Mouse (Mus musculus) intestine, embryonic 15.5 days (tissue): ENCODE results near the gene Fbxl18. TPM values are rescaled to one million over a fixed set of nuclear protein-coding genes. Genes with fewer than 3 reads are reported as not detected.

Experiments
- ATAC-seq: fragments of 200-750 bp; cut with Nextera tagmentation; 2 replicates; pipeline ENCODE4 v1.8.0; 2017; ENCODE audit warnings: moderate TSS enrichment, moderate library complexity
- H3K27ac ChIP-seq: fragments of 300-500 bp; sonication (generic); 2 replicates; pipeline ENCODE4 v1.5.1; 2015; ENCODE audit warnings: mild to moderate bottlenecking, inconsistent platforms
- H3K27me3 ChIP-seq: fragments of 300-500 bp; sonication (generic); replicated peaks from 2 replicates; pipeline ENCODE4 v1.6.1; 2015; ENCODE audit warnings: inconsistent platforms
- H3K36me3 ChIP-seq: fragments of 300-500 bp; sonication (generic); 2 replicates; pipeline ENCODE4 v1.6.1; 2015; ENCODE audit warnings: inconsistent platforms
- H3K4me1 ChIP-seq: fragments of 300-500 bp; sonication (generic); replicated peaks from 2 replicates; pipeline ENCODE4 v1.6.1; 2015; ENCODE audit warnings: inconsistent platforms
- H3K4me2 ChIP-seq: fragments of 300-500 bp; sonication (generic); replicated peaks from 2 replicates; pipeline ENCODE4 v1.6.1; 2015; ENCODE audit warnings: mild to moderate bottlenecking, inconsistent platforms
- H3K4me3 ChIP-seq: fragments of 300-500 bp; sonication (generic); replicated peaks from 2 replicates; pipeline ENCODE4 v1.5.1; 2015; ENCODE audit warnings: inconsistent platforms
- H3K9ac ChIP-seq: fragments of 300-500 bp; sonication (generic); 2 replicates; pipeline ENCODE4 v1.6.1; 2015; ENCODE audit warnings: inconsistent platforms
- H3K9me3 ChIP-seq: fragments of 300-500 bp; sonication (generic); 2 replicates; pipeline ENCODE4 v1.6.1; 2016; ENCODE audit warnings: inconsistent platforms
- WGBS: fragments of 180-500 bp; shearing (Covaris S2); methylation state at CpG from one replicate; pipeline ENCODE4 v1.1.7; 2015; 5-methylcytosine and 5-hydroxymethylcytosine counted together
- polyA plus RNA-seq: library from polyadenylated mRNA; unstranded; fragments of >200 nt; fragmentation: Nextera tagmentation; extraction: Ambion mirVana; gene quantifications from 2 replicates; pipeline ENCODE4 v1.2.1, GENCODE M21; 2015

Gene Fbxl18
- polyA plus RNA-seq, 1 experiment from 2014 or later = 11.4 TPM

DNA sequence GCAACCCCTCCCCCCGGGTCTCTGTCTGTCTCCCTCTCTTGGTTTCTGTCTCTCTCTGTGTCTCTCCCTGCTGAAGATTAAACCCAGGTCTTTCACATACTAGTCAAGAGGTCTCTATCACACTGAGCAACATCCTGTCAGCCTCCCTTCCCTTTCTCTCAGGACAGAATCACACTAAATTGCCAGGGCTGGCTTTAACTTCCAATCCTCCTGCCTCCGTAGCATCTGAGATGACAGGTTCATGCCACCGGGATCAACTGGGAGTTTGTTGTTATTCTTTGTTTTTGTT is 31.7 kb upstream of the Fbxl18 start:
- 51% methylated on average over 3 of the region's 3 CpGs for WGBS
- no peak for ATAC-seq
- Histone ChIP-seq H3K4me2 (peak overlapping the region; percentile 35; the same call in 1 of the 2 replicates), H3K4me3 (no peak overlapping the region), H3K27ac (peak overlapping the region; percentile 91), H3K36me3 (no peaks in the 10 kb centered on the region), H3K27me3 (no peaks in the 10 kb centered on the region), H3K9ac (no peak overlapping the region), H3K4me1 (peaks cover 36% of the 10 kb centered on the region), H3K9me3 (no peaks in the 10 kb centered on the region)

DNA sequence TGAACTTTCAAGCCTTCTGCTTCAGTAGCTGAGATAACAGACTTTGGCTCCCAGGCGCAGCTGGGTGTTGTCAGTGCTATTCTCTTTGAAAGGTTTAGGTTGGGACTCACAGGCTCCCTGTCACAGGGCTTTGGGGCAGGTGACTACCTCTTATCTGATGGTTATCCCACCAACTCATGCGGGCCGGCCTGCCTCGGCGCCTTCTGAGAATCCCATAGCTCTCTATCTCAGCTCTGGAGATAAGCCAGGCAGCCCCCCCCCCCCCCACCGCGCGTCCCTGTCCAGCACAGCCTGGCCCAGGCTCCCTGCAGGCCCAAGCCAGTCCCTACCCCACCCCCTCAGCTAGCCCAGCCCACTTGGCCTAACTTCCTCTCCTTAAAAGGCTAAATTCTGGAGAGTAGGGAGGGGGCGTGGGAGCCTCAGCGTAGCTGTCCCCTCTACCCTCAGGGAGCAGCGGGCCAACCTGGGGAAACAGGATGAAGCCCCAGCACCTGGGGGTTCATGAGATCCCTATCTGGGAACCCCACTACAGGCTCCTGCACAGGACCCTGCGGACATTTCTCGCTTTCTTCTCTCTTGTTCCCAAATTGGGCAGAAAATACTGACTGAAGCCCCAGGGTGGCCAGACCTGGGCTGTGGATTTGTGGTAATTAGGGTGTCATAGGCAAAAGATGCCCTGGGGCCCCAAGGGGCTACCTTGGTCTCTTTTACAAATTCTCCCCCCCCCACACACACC is 31.2 kb upstream of the Fbxl18 start:
- no peaks in the 10 kb centered on the region for H3K9me3 ChIP-seq
- no peak overlapping the region for H3K4me3 ChIP-seq
- no peak overlapping the region; the same call in 1 of the 2 replicates for H3K9ac ChIP-seq
- no peaks in the 10 kb centered on the region for H3K36me3 ChIP-seq
- H3K4me1 ChIP-seq = peaks cover 41% of the 10 kb centered on the region
- peak overlapping the region; percentile 91 for H3K27ac ChIP-seq
- no peaks in the 10 kb centered on the region for H3K27me3 ChIP-seq
- peak overlapping the region; percentile 35 for H3K4me2 ChIP-seq
- peak; percentile 63 for ATAC-seq
- 10% methylated on average over 13 of the region's 13 CpGs for WGBS

DNA sequence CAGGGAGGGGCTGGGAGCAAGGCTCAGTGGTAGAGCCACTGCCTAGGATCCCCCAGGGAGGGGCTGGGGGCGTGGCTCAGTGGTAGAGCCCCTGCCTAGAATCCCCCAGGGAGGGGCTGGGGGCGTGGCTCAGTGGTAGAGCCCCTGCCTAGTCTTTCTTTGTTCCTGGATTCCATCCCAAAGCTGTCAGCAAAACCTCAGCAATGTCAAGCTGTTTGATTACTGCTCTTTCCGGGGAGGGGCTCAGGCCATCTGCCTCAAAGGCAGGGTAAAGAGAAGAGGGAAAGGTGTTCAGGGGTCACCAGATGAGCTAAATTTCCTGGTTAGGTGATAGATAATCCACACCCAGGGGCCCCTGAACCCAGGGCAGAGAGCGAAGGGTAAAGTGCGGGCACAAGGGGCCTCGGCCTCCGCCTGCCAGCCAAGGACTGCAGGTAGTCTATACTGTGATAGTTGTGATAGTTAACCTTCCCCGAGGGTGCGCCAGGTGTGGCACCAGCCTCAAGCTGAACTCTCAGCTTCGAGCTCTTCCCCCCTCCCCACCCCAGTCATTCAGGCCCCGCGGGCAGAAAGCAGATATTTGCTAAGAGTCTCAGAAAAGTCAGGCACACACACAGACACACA is 29.2 kb upstream of the Fbxl18 start:
- no peaks in the 10 kb centered on the region for H3K36me3 ChIP-seq
- peaks cover 49% of the 10 kb centered on the region for H3K4me1 ChIP-seq
- H3K4me2 ChIP-seq = no peak overlapping the region
- no peak overlapping the region for H3K4me3 ChIP-seq
- H3K27me3 ChIP-seq = no peaks in the 10 kb centered on the region
- no peaks in the 10 kb centered on the region for H3K9me3 ChIP-seq
- H3K27ac ChIP-seq = peak overlapping the region; percentile 64; the same call in 1 of the 2 replicates
- 67% methylated on average over 12 of the region's 12 CpGs for WGBS
- ATAC-seq = peak; percentile 52
- no peak overlapping the region for H3K9ac ChIP-seq

DNA sequence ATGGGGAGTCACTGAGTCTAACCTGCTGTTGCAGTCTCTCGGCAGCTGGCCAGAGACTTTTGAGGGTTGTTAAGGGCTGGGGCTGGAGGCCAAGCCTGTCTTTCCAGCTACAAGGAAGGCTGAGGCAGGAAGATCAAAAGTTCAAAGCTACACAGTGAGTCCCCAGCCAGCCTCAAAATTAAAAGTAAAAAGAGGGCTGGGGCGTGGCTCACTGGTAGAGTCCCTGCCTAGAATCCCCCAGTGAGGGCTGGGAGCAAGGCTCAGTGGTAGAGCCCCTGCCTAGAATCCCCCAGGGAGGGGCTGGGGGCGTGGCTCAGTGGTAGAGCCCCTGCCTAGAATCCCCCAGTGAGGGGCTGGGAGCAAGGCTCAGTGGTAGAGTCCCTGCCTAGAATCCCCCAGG is 28.6 kb upstream of the Fbxl18 start:
- Histone ChIP-seq H3K9ac (no peak overlapping the region), H3K4me2 (no peak overlapping the region), H3K9me3 (no peaks in the 10 kb centered on the region), H3K4me1 (peaks cover 44% of the 10 kb centered on the region), H3K4me3 (no peak overlapping the region), H3K27ac (peak overlapping the region; percentile 64; the same call in 1 of the 2 replicates), H3K27me3 (no peaks in the 10 kb centered on the region), H3K36me3 (no peaks in the 10 kb centered on the region)
- WGBS = 81% methylated on average over 3 of the region's 3 CpGs
- no peak for ATAC-seq

DNA sequence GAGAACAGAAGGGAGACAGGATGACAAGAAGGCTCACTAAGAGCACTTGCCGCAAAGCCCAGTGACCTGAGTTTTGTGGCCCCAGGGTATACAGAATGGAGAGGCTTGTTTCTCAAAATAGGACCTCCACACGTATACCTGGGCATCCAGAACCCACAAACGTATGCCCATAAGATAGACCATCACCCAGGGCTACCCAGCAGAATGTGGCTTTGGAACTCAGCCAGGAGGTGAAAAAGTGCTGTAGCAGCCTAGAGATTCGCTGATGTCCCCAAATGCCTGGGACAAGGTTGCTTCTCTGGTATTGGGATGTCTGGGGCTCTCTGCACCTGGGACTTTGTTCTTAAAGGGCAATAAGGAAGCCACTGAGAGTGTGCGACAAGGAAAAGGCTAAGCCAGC is 27.0 kb upstream of the Fbxl18 start:
- Histone ChIP-seq H3K4me2 (peak overlapping the region; percentile 22), H3K9me3 (no peaks in the 10 kb centered on the region), H3K9ac (no peak overlapping the region; the same call in 1 of the 2 replicates), H3K4me3 (no peak overlapping the region), H3K27me3 (no peaks in the 10 kb centered on the region), H3K27ac (peak overlapping the region; percentile 87), H3K36me3 (no peaks in the 10 kb centered on the region), H3K4me1 (peaks cover 35% of the 10 kb centered on the region)
- peak; percentile 13 for ATAC-seq
- 76% methylated on average over 5 of the region's 5 CpGs for WGBS

DNA sequence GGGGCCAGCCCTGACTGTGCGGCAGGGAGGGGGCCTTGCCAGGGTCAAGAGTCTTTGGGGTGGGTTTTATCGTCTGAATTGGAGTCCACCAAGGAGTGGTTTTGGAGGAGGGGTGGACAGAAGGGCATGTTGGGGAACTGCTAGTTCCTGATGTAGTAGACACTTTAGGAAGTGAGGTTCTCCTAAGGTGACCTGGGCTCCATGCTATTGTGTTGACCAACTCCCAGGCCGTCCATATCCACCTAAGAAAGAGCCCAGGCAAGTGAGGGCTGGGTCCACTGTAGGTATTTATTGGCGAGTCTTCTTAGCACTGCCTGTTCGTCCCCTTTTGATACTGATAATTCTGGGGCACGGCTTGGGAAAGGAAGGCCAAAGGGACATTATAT is 25.8 kb upstream of the Fbxl18 start:
- H3K9me3 ChIP-seq = no peaks in the 10 kb centered on the region
- H3K4me1 ChIP-seq = peaks cover 25% of the 10 kb centered on the region
- no peaks in the 10 kb centered on the region for H3K36me3 ChIP-seq
- 0 out of 2 replicates have a peak overlapping the region, but pooled peaks have one; percentile 3 for H3K4me3 ChIP-seq
- H3K4me2 ChIP-seq = peak overlapping the region; percentile 38
- H3K9ac ChIP-seq = no peak overlapping the region
- ATAC-seq = peak; percentile 51
- WGBS = 44% methylated on average over 6 of the region's 6 CpGs
- no peaks in the 10 kb centered on the region for H3K27me3 ChIP-seq
- peak overlapping the region; percentile 87 for H3K27ac ChIP-seq

DNA sequence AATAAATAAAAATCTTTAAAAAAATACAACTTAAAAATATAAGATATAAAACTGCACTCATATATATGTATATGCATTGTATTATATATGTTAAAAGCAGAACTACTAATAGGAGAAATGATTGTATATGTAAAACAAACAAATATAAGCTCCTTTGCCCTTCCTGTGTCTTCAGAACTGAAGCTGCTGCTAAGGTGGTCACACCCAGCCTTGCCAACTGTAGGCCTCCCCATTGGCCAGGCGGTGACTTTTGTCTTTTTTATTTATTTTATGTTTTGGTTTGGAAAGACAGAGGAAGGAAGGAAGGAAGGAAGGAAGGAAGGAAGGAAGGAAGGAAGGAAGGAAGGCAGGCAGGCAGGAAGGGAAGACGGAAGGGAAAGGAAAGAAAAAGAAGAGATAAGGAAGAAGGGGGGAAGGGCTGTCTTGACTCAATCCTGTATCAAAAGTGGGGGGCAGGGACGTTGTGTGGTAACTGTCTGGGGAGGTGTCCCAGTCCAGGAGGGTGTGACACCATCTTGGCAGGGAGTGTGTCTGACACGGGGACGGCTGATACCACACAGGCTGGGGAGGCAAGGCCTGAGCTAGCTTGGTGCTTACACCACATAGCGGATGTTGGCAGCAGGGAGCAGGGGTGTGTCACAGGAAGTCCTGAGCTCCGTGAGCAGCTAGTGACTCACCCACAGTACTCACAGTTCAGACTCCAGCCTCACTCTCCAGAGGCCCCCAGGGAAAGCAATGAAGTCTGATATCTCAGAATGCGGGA is 25.3 kb upstream of the Fbxl18 start:
- Histone ChIP-seq H3K4me2 (peak overlapping the region; percentile 38), H3K4me1 (peaks cover 19% of the 10 kb centered on the region; the same call in 1 of the 2 replicates), H3K36me3 (no peaks in the 10 kb centered on the region), H3K9me3 (no peaks in the 10 kb centered on the region), H3K27me3 (no peaks in the 10 kb centered on the region), H3K27ac (peak overlapping the region; percentile 87), H3K4me3 (0 out of 2 replicates have a peak overlapping the region, but pooled peaks have one; percentile 3), H3K9ac (no peak overlapping the region)
- peak; percentile 94 for ATAC-seq
- 35% methylated on average over 8 of the region's 8 CpGs for WGBS

DNA sequence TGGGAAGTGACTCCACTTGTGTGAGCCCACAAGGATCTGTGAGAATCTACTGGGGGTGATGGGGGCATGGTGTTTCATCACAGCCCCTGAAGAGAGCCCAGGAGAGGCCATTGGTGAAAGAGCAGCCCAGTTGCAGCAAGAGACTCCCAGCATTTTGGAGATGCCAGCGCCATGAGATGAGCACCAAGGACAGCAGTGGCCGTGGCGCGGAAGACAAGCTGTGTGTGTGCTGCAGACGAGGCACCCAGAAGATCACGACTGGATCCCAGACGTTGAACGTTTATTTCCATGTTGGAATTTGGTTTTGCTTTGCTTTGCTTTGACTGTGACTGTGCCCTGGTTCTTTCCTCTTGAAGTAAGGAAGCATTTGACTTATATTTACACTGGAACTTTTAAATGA is 22.2 kb upstream of the Fbxl18 start:
- Histone ChIP-seq H3K9me3 (no peaks in the 10 kb centered on the region), H3K4me2 (no peak overlapping the region), H3K9ac (no peak overlapping the region), H3K4me1 (peaks cover 19% of the 10 kb centered on the region; the same call in 1 of the 2 replicates), H3K27ac (no peak overlapping the region), H3K27me3 (no peaks in the 10 kb centered on the region), H3K4me3 (no peak overlapping the region), H3K36me3 (no peaks in the 10 kb centered on the region)
- ATAC-seq = no peak
- WGBS = 93% methylated on average over 8 of the region's 8 CpGs

DNA sequence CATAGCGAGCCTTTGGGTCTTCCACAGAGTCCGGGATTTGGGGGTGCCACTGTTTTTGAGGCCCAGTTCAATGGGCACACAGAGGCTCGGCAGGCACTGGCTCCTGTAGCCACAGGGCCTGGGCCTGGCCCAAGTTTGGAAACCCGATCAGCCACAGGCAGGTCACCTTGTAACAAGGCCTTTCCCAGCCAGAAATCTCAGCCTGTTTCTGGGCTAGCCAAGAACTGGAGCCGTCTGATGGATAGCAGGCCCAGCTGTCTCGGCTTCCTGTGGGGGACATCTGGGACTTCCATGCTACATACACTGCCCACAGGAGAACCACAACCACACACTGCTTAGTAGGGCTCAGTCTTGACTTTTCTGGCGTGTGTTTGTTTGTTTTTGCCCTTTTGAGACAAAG is 21.4 kb upstream of the Fbxl18 start:
- no peak for ATAC-seq

DNA sequence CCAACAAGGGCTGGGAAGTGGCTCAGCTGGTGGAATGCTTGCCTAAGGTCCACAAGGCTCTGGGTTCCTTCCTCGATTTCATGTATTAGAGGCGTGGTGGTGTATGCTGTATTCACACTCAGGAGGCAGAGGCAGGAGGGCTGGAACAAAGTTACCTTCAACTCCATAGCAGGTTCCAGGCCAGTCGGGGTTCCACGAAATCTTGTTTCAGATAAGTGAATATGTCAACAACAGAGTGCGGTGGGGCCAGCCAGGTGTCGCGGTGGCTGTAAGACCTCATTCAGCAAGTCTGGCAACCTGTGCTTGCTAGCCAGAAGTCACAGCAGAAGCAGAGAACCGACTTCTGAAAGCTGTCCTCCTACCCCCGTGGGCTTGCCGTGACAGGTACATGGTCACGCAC is 20.0 kb upstream of the Fbxl18 start:
- peak overlapping the region; percentile 22; the same call in 1 of the 2 replicates for H3K27ac ChIP-seq
- 68% methylated on average over 11 of the region's 11 CpGs for WGBS
- no peak overlapping the region for H3K9ac ChIP-seq
- no peaks in the 10 kb centered on the region for H3K9me3 ChIP-seq
- peaks cover 14% of the 10 kb centered on the region for H3K4me1 ChIP-seq
- H3K27me3 ChIP-seq = no peaks in the 10 kb centered on the region
- H3K4me3 ChIP-seq = no peak overlapping the region
- H3K4me2 ChIP-seq = no peak overlapping the region
- H3K36me3 ChIP-seq = no peaks in the 10 kb centered on the region
- ATAC-seq = no peak

More for the DNA sequence above, 21.4 kb upstream of the Fbxl18 start:
- Histone ChIP-seq H3K4me2 (no peak overlapping the region), H3K4me1 (peaks cover 15% of the 10 kb centered on the region; the same call in 1 of the 2 replicates), H3K9ac (no peak overlapping the region), H3K27me3 (no peaks in the 10 kb centered on the region), H3K27ac (no peak overlapping the region), H3K36me3 (no peaks in the 10 kb centered on the region), H3K9me3 (no peaks in the 10 kb centered on the region), H3K4me3 (no peak overlapping the region)
- 81% methylated on average over 7 of the region's 7 CpGs for WGBS

DNA sequence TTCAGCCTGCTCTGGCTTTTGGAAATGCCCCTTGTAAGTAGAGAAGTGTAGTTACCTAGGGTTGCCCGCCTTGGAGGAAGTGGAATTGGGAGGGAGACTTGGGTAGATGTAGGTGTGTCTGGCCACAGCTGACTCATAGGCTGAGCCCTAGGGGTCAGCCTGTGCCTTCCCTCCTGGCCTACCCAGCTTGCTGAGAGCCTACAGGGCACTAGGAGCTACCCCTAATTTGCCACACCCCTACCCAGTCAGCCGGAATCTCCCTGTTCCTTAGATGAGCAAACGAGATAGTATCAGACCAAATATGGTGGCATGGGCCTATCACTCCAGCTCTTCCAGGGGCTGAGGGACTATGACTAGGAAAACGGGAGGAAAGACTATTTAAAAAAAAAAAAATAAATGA is 17.5 kb upstream of the Fbxl18 start:
- Histone ChIP-seq H3K36me3 (no peaks in the 10 kb centered on the region), H3K27me3 (no peaks in the 10 kb centered on the region), H3K4me1 (peaks cover 39% of the 10 kb centered on the region), H3K9me3 (no peaks in the 10 kb centered on the region), H3K9ac (no peak overlapping the region), H3K4me3 (no peak overlapping the region), H3K27ac (no peak overlapping the region), H3K4me2 (no peak overlapping the region)
- WGBS = 76% methylated on average over 4 of the region's 4 CpGs
- no peak for ATAC-seq

DNA sequence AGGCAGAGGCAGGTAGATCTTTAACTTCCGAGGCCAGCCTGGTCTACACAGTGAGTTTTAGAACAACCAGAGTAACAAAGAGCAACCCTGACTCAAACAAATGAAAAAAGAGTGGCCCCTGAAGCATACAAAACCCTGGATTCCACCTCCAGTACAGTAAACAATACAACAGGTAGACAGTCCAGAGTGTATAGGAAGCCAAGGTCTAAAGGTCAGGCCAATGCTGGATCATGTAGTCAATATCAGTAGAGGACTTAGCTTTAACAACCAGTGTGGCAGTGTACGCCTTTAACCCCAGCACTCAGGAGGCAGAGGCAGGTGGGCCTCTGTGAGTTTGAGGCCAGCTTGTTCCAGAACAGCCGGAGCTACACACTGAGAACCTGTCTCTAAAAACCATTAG is 17.1 kb upstream of the Fbxl18 start:
- Histone ChIP-seq H3K9me3 (no peaks in the 10 kb centered on the region), H3K36me3 (no peaks in the 10 kb centered on the region), H3K27me3 (no peaks in the 10 kb centered on the region), H3K27ac (no peak overlapping the region), H3K4me3 (no peak overlapping the region), H3K4me2 (no peak overlapping the region), H3K9ac (no peak overlapping the region), H3K4me1 (peaks cover 43% of the 10 kb centered on the region)
- 88% methylated on average over 3 of the region's 3 CpGs for WGBS
- no peak for ATAC-seq
